Mouse (Mus musculus): ENCODE data around the gene Sema5a. TPM values are rescaled to one million over a fixed set of nuclear protein-coding genes. Genes with fewer than 3 reads are reported as not detected.

Sema5a gene
- polyA plus RNA-seq, 1 experiment from 2014 or later, result 0.48 TPM

GRCm38 (mm10) chr15:32347315-32347714, 102.7 kb downstream of the Sema5a start:
- Histone ChIP-seq H3K4me2 (ENCODE audit: low read depth, low read length) (no peak overlapping the region), H3K4me3 (ENCODE audit: low read depth, low read length) (no peak overlapping the region), H3K9ac (ENCODE audit: low read depth, low read length) (no peak overlapping the region), H3K36me3 (ENCODE audit: control insufficient read depth, insufficient read depth) (no peaks in the 10 kb centered on the region), H3K27ac (ENCODE audit: low read length) (no peak overlapping the region), H3K9me3 (replicated peaks; ENCODE audit: control insufficient read depth, low read length) (no peaks in the 10 kb centered on the region), H3K27me3 (ENCODE audit: control insufficient read depth, insufficient read depth, low read depth, low read length) (no peaks in the 10 kb centered on the region), H3K4me1 (ENCODE audit: control insufficient read depth, low read depth, low read length) (no peaks in the 10 kb centered on the region)
- ATAC-seq (ENCODE audit: low read depth), result no peak
- WGBS (ENCODE audit: insufficient replicate concordance), result 48% methylated on average over 5 of the region's 5 CpGs

- Histone ChIP-seq H3K27ac (ENCODE audit: low read length) (no peak overlapping the region), H3K36me3 (ENCODE audit: control insufficient read depth, insufficient read depth) (no peaks in the 10 kb centered on the region), H3K9ac (ENCODE audit: low read depth, low read length) (no peak overlapping the region), H3K4me1 (ENCODE audit: control insufficient read depth, low read depth, low read length) (no peaks in the 10 kb centered on the region), H3K4me2 (ENCODE audit: low read depth, low read length) (no peak overlapping the region), H3K9me3 (replicated peaks; ENCODE audit: control insufficient read depth, low read length) (no peaks in the 10 kb centered on the region), H3K4me3 (ENCODE audit: low read depth, low read length) (no peak overlapping the region), H3K27me3 (ENCODE audit: control insufficient read depth, insufficient read depth, low read depth, low read length) (no peaks in the 10 kb centered on the region)
- no peak for ATAC-seq (ENCODE audit: low read depth)
- 77% methylated on average over 5 of the region's 5 CpGs for WGBS (ENCODE audit: insufficient replicate concordance)
Measured at GRCm38 (mm10) chr15:32349276-32349675, 104.7 kb downstream of the Sema5a start.

GRCm38 (mm10) chr15:32352995-32353394, 108.4 kb downstream of the Sema5a start:
- Histone ChIP-seq H3K27ac (ENCODE audit: low read length) (no peak overlapping the region), H3K36me3 (ENCODE audit: control insufficient read depth, insufficient read depth) (no peaks in the 10 kb centered on the region), H3K27me3 (ENCODE audit: control insufficient read depth, insufficient read depth, low read depth, low read length) (no peaks in the 10 kb centered on the region), H3K9ac (ENCODE audit: low read depth, low read length) (no peak overlapping the region), H3K4me2 (ENCODE audit: low read depth, low read length) (no peak overlapping the region), H3K4me1 (ENCODE audit: control insufficient read depth, low read depth, low read length) (no peaks in the 10 kb centered on the region), H3K4me3 (ENCODE audit: low read depth, low read length) (no peak overlapping the region), H3K9me3 (replicated peaks; ENCODE audit: control insufficient read depth, low read length) (no peaks in the 10 kb centered on the region)
- WGBS (ENCODE audit: insufficient replicate concordance), result 56% methylated on average over 8 of the region's 8 CpGs
- ATAC-seq (ENCODE audit: low read depth), result no peak

GRCm38 (mm10) chr15:32353513-32353912, 108.9 kb downstream of the Sema5a start:
- no peak overlapping the region for H3K4me3 ChIP-seq (ENCODE audit: low read depth, low read length)
- ATAC-seq (ENCODE audit: low read depth), result no peak
- H3K9ac ChIP-seq (ENCODE audit: low read depth, low read length), result no peak overlapping the region
- H3K9me3 ChIP-seq (replicated peaks; ENCODE audit: control insufficient read depth, low read length), result no peaks in the 10 kb centered on the region
- whole genome bisulfite sequencing (ENCODE audit: insufficient replicate concordance), result 69% methylated on average over 5 of the region's 5 CpGs
- H3K27me3 ChIP-seq (ENCODE audit: control insufficient read depth, insufficient read depth, low read depth, low read length), result no peaks in the 10 kb centered on the region
- no peaks in the 10 kb centered on the region for H3K4me1 ChIP-seq (ENCODE audit: control insufficient read depth, low read depth, low read length)
- no peak overlapping the region for H3K27ac ChIP-seq (ENCODE audit: low read length)
- no peaks in the 10 kb centered on the region for H3K36me3 ChIP-seq (ENCODE audit: control insufficient read depth, insufficient read depth)
- no peak overlapping the region for H3K4me2 ChIP-seq (ENCODE audit: low read depth, low read length)

- WGBS (ENCODE audit: insufficient replicate concordance), result 59% methylated on average over 5 of the region's 5 CpGs
- ATAC-seq (ENCODE audit: low read depth), result no peak
- Histone ChIP-seq H3K4me1 (ENCODE audit: control insufficient read depth, low read depth, low read length) (no peaks in the 10 kb centered on the region), H3K27ac (ENCODE audit: low read length) (no peak overlapping the region), H3K27me3 (ENCODE audit: control insufficient read depth, insufficient read depth, low read depth, low read length) (no peaks in the 10 kb centered on the region), H3K36me3 (ENCODE audit: control insufficient read depth, insufficient read depth) (no peaks in the 10 kb centered on the region), H3K4me2 (ENCODE audit: low read depth, low read length) (no peak overlapping the region), H3K4me3 (ENCODE audit: low read depth, low read length) (no peak overlapping the region), H3K9me3 (replicated peaks; ENCODE audit: control insufficient read depth, low read length) (no peaks in the 10 kb centered on the region), H3K9ac (ENCODE audit: low read depth, low read length) (no peak overlapping the region)
Measured at GRCm38 (mm10) chr15:32356805-32357204, 112.2 kb downstream of the Sema5a start.

- WGBS (ENCODE audit: insufficient replicate concordance), result 60% methylated on average over 4 of the region's 4 CpGs
- Histone ChIP-seq H3K4me3 (ENCODE audit: low read depth, low read length) (no peak overlapping the region), H3K27ac (ENCODE audit: low read length) (no peak overlapping the region), H3K9me3 (replicated peaks; ENCODE audit: control insufficient read depth, low read length) (no peaks in the 10 kb centered on the region), H3K36me3 (ENCODE audit: control insufficient read depth, insufficient read depth) (no peaks in the 10 kb centered on the region), H3K4me2 (ENCODE audit: low read depth, low read length) (no peak overlapping the region), H3K9ac (ENCODE audit: low read depth, low read length) (no peak overlapping the region), H3K4me1 (ENCODE audit: control insufficient read depth, low read depth, low read length) (no peaks in the 10 kb centered on the region), H3K27me3 (ENCODE audit: control insufficient read depth, insufficient read depth, low read depth, low read length) (no peaks in the 10 kb centered on the region)
- no peak for ATAC-seq (ENCODE audit: low read depth)
Measured at GRCm38 (mm10) chr15:32367841-32368240, 123.2 kb downstream of the Sema5a start.

- Histone ChIP-seq H3K9me3 (replicated peaks; ENCODE audit: control insufficient read depth, low read length) (no peaks in the 10 kb centered on the region), H3K27ac (ENCODE audit: low read length) (no peak overlapping the region), H3K4me1 (ENCODE audit: control insufficient read depth, low read depth, low read length) (no peaks in the 10 kb centered on the region), H3K36me3 (ENCODE audit: control insufficient read depth, insufficient read depth) (no peaks in the 10 kb centered on the region), H3K4me2 (ENCODE audit: low read depth, low read length) (no peak overlapping the region), H3K9ac (ENCODE audit: low read depth, low read length) (no peak overlapping the region), H3K27me3 (ENCODE audit: control insufficient read depth, insufficient read depth, low read depth, low read length) (no peaks in the 10 kb centered on the region), H3K4me3 (ENCODE audit: low read depth, low read length) (no peak overlapping the region)
- no peak for ATAC-seq (ENCODE audit: low read depth)
- WGBS (ENCODE audit: insufficient replicate concordance), result 65% methylated on average over 6 of the region's 6 CpGs
Measured at GRCm38 (mm10) chr15:32370914-32371313, 126.3 kb downstream of the Sema5a start.

GRCm38 (mm10) chr15:32371385-32371784, 126.8 kb downstream of the Sema5a start:
- ATAC-seq (ENCODE audit: low read depth), result no peak
- Histone ChIP-seq H3K9me3 (replicated peaks; ENCODE audit: control insufficient read depth, low read length) (no peaks in the 10 kb centered on the region), H3K9ac (ENCODE audit: low read depth, low read length) (no peak overlapping the region), H3K4me2 (ENCODE audit: low read depth, low read length) (no peak overlapping the region), H3K27me3 (ENCODE audit: control insufficient read depth, insufficient read depth, low read depth, low read length) (no peaks in the 10 kb centered on the region), H3K36me3 (ENCODE audit: control insufficient read depth, insufficient read depth) (no peaks in the 10 kb centered on the region), H3K4me3 (ENCODE audit: low read depth, low read length) (no peak overlapping the region), H3K4me1 (ENCODE audit: control insufficient read depth, low read depth, low read length) (no peaks in the 10 kb centered on the region), H3K27ac (ENCODE audit: low read length) (no peak overlapping the region)
- 46% methylated on average over 6 of the region's 6 CpGs for WGBS (ENCODE audit: insufficient replicate concordance)

- WGBS (ENCODE audit: insufficient replicate concordance), result 78% methylated on average over 5 of the region's 5 CpGs
- no peak overlapping the region for H3K4me2 ChIP-seq (ENCODE audit: low read depth, low read length)
- H3K4me1 ChIP-seq (ENCODE audit: control insufficient read depth, low read depth, low read length), result no peaks in the 10 kb centered on the region
- no peak for ATAC-seq (ENCODE audit: low read depth)
- no peaks in the 10 kb centered on the region for H3K36me3 ChIP-seq (ENCODE audit: control insufficient read depth, insufficient read depth)
- H3K27me3 ChIP-seq (ENCODE audit: control insufficient read depth, insufficient read depth, low read depth, low read length), result no peaks in the 10 kb centered on the region
- no peak overlapping the region for H3K4me3 ChIP-seq (ENCODE audit: low read depth, low read length)
- H3K9ac ChIP-seq (ENCODE audit: low read depth, low read length), result no peak overlapping the region
- no peaks in the 10 kb centered on the region for H3K9me3 ChIP-seq (replicated peaks; ENCODE audit: control insufficient read depth, low read length)
- H3K27ac ChIP-seq (ENCODE audit: low read length), result no peak overlapping the region
Measured at GRCm38 (mm10) chr15:32376326-32376725, 131.7 kb downstream of the Sema5a start.

GRCm38 (mm10) chr15:32377781-32378180, 133.2 kb downstream of the Sema5a start:
- H3K4me2 ChIP-seq (ENCODE audit: low read depth, low read length), result no peak overlapping the region
- no peaks in the 10 kb centered on the region for H3K9me3 ChIP-seq (replicated peaks; ENCODE audit: control insufficient read depth, low read length)
- H3K27me3 ChIP-seq (ENCODE audit: control insufficient read depth, insufficient read depth, low read depth, low read length), result no peaks in the 10 kb centered on the region
- H3K27ac ChIP-seq (ENCODE audit: low read length), result no peak overlapping the region
- no peaks in the 10 kb centered on the region for H3K4me1 ChIP-seq (ENCODE audit: control insufficient read depth, low read depth, low read length)
- H3K4me3 ChIP-seq (ENCODE audit: low read depth, low read length), result no peak overlapping the region
- 73% methylated on average over 3 of the region's 3 CpGs for WGBS (ENCODE audit: insufficient replicate concordance)
- H3K36me3 ChIP-seq (ENCODE audit: control insufficient read depth, insufficient read depth), result no peaks in the 10 kb centered on the region
- H3K9ac ChIP-seq (ENCODE audit: low read depth, low read length), result no peak overlapping the region
- no peak for ATAC-seq (ENCODE audit: low read depth)

All from liver, embryonic 16.5 days (tissue).